Mouse (Mus musculus) Muller cell, postnatal 12 days (primary cell): Measurements from ENCODE around the gene Slc9a8.

Experiments used
- DNase-seq: peaks from one replicate; pipeline ENCODE4 v3.0.0-alpha.2; 2015; ENCODE audit errors: inconsistent ontology term

Gene Slc9a8

DNA sequence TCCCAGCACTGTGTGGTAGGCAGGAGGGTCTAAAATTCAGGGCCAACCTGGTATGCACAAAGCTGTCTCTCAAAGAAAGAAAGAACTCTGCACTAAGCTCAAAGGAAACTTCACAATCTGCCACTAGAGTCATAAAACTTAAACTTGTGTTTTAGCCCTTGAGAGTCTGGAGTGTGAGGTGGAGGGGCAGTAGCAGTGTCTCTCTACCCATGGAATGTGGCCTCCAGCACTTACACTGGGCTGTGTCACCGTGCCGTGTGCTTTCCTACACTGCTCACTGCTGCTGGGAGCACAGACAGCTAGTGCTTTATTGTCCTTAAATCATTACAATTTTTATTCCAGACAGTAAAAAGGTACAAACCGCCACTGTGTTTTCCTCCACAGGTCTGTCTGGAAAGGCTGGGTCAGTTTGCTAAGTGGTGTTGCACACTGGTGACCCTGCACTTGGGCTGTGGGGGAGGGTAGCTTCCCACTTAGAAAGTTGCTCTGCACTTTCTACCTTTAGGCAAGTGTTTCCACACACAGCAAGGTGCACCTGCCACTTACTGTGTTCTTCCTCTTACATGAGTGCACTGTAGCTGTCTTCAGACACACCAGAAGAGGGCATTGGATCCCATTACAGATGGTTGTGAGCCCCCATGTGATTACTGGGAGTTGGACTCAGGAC lies 86.3 kb downstream of the Slc9a8 start:
- DNase-seq: no peak

DNA sequence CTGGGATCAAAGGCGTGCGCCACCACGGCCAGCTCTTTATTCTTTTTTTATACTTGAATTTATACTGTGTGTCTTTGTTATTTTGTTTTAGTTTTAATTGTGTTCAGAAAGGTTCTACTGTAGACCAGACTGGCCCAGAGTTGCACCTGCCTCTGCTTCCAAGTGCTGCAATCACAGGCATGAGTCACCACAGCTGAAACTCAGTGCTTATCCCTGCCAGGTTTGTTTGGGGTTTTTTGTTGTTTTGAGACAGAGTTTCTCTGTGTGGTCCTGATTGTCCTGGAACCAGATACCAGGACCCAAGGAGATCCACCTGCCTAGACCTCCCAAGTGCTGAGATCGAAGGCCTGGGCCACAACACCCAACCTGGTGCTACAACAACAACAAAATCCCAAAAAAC lies 87.1 kb downstream of the Slc9a8 start:
- no peak for DNase-seq

DNA sequence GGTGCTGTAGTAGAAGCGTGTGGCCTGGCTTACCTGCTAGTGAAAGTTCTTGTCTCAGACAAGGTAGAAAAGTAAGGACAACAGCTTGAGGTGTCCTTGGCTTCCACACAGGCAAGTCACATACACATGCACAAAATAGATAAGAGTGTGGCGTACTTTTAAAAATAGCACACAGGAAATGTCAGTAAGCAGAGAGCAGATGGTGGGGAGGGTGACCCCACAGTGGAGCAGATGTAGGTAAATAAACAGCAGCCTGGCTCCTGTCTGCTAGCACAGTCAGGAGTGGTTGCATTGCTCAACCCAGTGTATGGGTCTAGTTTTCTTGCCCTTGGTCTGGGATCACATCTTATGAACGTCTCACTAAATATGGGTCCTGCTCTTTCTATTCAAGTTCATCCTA lies 89.0 kb downstream of the Slc9a8 start:
- DNase-seq: no peak

DNA sequence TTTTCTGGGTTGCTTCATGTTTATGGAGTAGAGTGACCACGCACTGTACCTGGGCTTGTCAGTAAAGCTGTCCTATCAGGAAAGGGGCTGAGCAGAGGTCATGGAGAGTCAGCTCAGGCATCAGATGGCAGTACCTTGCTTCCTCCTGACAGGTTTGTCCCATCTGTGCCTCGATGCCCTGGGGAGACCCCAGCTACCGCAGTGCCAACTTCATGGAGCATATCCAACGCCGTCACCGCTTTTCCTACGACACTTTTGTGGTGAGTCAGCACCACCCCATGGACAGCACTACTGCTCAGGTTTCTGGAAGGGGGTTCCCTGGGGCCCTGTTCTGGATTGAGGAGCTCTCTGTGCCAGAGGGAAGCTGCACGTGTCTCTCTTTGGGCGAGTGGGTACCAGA lies 90.9 kb downstream of the Slc9a8 start:
- no peak for DNase-seq

- no peak for DNase-seq
These were observed 91.5 kb downstream of the Slc9a8 start for GRCm38 (mm10) chr2:167512970-167513369.

DNA sequence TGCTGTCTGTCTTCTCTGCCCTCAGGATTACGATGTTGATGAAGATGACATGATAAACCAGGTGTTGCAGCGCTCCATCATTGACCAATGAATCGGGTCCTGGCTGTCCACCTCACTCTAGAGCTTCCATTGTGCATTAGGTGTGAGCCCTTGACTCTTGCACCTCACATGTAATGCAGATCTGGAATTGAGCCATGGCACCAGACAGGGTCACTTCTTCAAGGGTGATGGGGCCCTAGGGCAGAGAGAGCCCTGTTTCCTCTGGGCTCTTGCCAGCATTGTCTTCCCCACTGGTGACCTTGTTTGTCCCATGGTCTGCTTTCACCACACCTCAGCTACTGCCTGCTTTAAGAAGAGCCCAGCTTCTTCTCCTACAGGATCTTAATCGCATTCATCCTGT lies 93.1 kb downstream of the Slc9a8 start:
- DNase-seq: no peak

GRCm38 (mm10) chr2:167515688-167516087 lies 94.2 kb downstream of the Slc9a8 start:
- no peak for DNase-seq

DNA sequence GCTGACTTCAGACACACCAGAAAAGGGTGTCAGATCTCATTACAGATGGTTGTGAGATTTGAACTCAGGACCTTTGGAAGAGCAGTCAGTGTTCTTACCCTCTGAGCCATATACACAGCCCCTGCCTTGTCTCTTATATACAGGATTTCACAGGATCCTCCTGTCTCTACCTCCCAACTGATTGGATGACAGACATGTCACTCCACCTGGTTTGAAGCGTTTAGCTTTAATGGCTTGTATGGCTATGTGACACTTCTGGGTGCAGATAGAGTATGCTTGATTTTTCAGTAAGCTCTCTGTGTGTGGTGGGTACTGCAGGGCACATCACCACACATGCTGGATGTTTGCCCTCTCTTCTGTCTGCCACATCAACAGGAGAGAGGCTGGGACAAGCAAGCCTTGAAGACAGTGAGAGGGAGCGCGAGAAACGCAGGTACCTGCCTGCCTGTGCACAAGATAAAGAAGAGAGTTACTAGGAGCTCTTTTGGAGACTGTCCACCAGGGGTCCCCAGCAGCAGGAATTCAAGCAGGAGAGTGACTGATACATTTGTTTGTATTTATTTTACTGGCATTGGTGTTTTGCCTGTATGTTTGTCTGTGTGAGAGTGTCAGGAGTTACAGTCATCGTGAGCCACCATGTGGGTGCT lies 98.2 kb downstream of the Slc9a8 start:
- no peak for DNase-seq
